Mouse (Mus musculus): ENCODE results near the gene Zfand3.

GRCm38 (mm10) chr17:30199374-30200247, 195.1 kb downstream of the Zfand3 start:
- TF ChIP-seq POLR2A (IDR thresholded peaks at IDR 0.05; ENCODE audit: borderline replicate concordance, extremely low read depth, insufficient read depth, insufficient read length, poor library complexity, severe bottlenecking) (no peak), CTCF (IDR thresholded peaks at IDR 0.05; ENCODE audit: borderline replicate concordance, extremely low read depth, insufficient read depth, insufficient read length) (no peak)
